ENCODE assay signal across 15 mouse cellular contexts in genomic region chr2:136351393-136352096, GRCm38 (mm10). TPM values are rescaled to one million over a fixed set of nuclear protein-coding genes. Genes with fewer than 3 reads are reported as not detected.
DNase-seq lines count a peak whose midpoint lies in the region; ATAC-seq and TF ChIP-seq lines count a peak whose summit lies in the region.
"Had no signal": no experiment of that assay in that cellular context is flagged by ENCODE, and none has a peak within 500 bp of the region (broad histone marks: within the 10 kb centered on the region; RNA-seq: fewer than 3 reads in every experiment).

No protein-coding gene starts in this region.

- no peaks in the 10 kb centered on the region for H3K36me3 ChIP-seq in forebrain, postnatal 0 days (ENCODE audit: insufficient read depth)
- no peaks in the 10 kb centered on the region for H3K36me3 ChIP-seq in forebrain, embryonic 11.5 days (ENCODE audit: control insufficient read depth, insufficient read depth, low read length)
- no peaks in the 10 kb centered on the region for H3K36me3 ChIP-seq in midbrain, embryonic 12.5 days
- no peaks in the 10 kb centered on the region for H3K36me3 ChIP-seq in midbrain, embryonic 13.5 days
- H3K36me3 ChIP-seq in hindbrain, embryonic 13.5 days = no peaks in the 10 kb centered on the region
- H3K36me3 ChIP-seq in heart, embryonic 10.5 days = no peaks in the 10 kb centered on the region
- H3K36me3 ChIP-seq: forebrain, embryonic 12.5 days had no signal

- DNase-seq in forebrain, postnatal 0 days = no peak
- DNase-seq in forebrain, embryonic 11.5 days (ENCODE audit: low spot score) = no peak
- peak; percentile 35 to 48 for DNase-seq in cerebellum, adult 18-20 months
- no peak for DNase-seq in heart, embryonic 10.5 days (ENCODE audit: low spot score)
- no peak for DNase-seq in lung, postnatal 25 days (ENCODE audit: low spot score)
- DNase-seq: gastrocnemius, postnatal 36 days; kidney, postnatal 25 days; spleen, adult 18-20 months had no signal

- no peaks in the 10 kb centered on the region for H3K4me1 ChIP-seq in forebrain, postnatal 0 days (ENCODE audit: insufficient read depth)
- H3K4me1 ChIP-seq in forebrain, embryonic 11.5 days (replicated peaks; ENCODE audit: control insufficient read depth, insufficient read depth, low read length) = no peaks in the 10 kb centered on the region
- no peaks in the 10 kb centered on the region for H3K4me1 ChIP-seq in midbrain, embryonic 12.5 days
- 0 out of 2 replicates have a peak, but pooled peaks cover 2% of the 10 kb centered on the region for H3K4me1 ChIP-seq in midbrain, embryonic 13.5 days (replicated peaks)
- H3K4me1 ChIP-seq in hindbrain, embryonic 13.5 days (replicated peaks) = 0 out of 2 replicates have a peak, but pooled peaks cover 6% of the 10 kb centered on the region
- no peaks in the 10 kb centered on the region for H3K4me1 ChIP-seq in heart, embryonic 10.5 days
- H3K4me1 ChIP-seq: forebrain, embryonic 12.5 days had no signal

- no peaks in the 10 kb centered on the region for H3K9me3 ChIP-seq in forebrain, postnatal 0 days (ENCODE audit: low read length)
- H3K9me3 ChIP-seq in forebrain, embryonic 11.5 days (ENCODE audit: control insufficient read depth, low read length) = no peaks in the 10 kb centered on the region
- H3K9me3 ChIP-seq in midbrain, embryonic 12.5 days = no peaks in the 10 kb centered on the region
- no peaks in the 10 kb centered on the region for H3K9me3 ChIP-seq in midbrain, embryonic 13.5 days
- no peaks in the 10 kb centered on the region for H3K9me3 ChIP-seq in hindbrain, embryonic 13.5 days
- no peaks in the 10 kb centered on the region for H3K9me3 ChIP-seq in heart, embryonic 10.5 days
- H3K9me3 ChIP-seq: forebrain, embryonic 12.5 days had no signal

- no peak overlapping the region for H3K4me3 ChIP-seq in forebrain, postnatal 0 days (ENCODE audit: low read depth, low read length)
- no peak overlapping the region for H3K4me3 ChIP-seq in forebrain, embryonic 11.5 days (ENCODE audit: low read depth, low read length)
- H3K4me3 ChIP-seq in midbrain, embryonic 12.5 days = no peak overlapping the region
- H3K4me3 ChIP-seq in midbrain, embryonic 13.5 days (replicated peaks) = no peak overlapping the region
- H3K4me3 ChIP-seq in hindbrain, embryonic 13.5 days = no peak overlapping the region
- H3K4me3 ChIP-seq in heart, embryonic 10.5 days = no peak overlapping the region
- H3K4me3 ChIP-seq: forebrain, embryonic 12.5 days had no signal

- TF ChIP-seq CTCF in forebrain, postnatal 0 days (IDR thresholded peaks at IDR 0.05; ENCODE audit: low read depth) = no peak

- 75% methylated on average over 2 of the region's 2 CpGs for WGBS in forebrain, postnatal 0 days
- WGBS in forebrain, embryonic 11.5 days = 94% methylated on average over 2 of the region's 2 CpGs
- 86% methylated on average over 2 of the region's 2 CpGs for WGBS in midbrain, embryonic 12.5 days
- WGBS in midbrain, embryonic 13.5 days = 91% methylated on average over 2 of the region's 2 CpGs
- 83% methylated on average over 2 of the region's 2 CpGs for WGBS in hindbrain, embryonic 13.5 days
- WGBS in heart, embryonic 10.5 days = 75% methylated on average over 2 of the region's 2 CpGs

- H3K4me2 ChIP-seq in forebrain, postnatal 0 days (ENCODE audit: low read depth) = no peak overlapping the region
- H3K4me2 ChIP-seq in forebrain, embryonic 11.5 days (ENCODE audit: low read depth, low read length, severe bottlenecking) = no peak overlapping the region
- no peak overlapping the region for H3K4me2 ChIP-seq in midbrain, embryonic 12.5 days (replicated peaks)
- no peak overlapping the region for H3K4me2 ChIP-seq in midbrain, embryonic 13.5 days (replicated peaks)
- H3K4me2 ChIP-seq in hindbrain, embryonic 13.5 days = no peak overlapping the region
- H3K4me2 ChIP-seq: forebrain, embryonic 12.5 days had no signal

- H3K27ac ChIP-seq in forebrain, postnatal 0 days (ENCODE audit: low read depth, low read length) = no peak overlapping the region
- no peak overlapping the region for H3K27ac ChIP-seq in forebrain, embryonic 11.5 days (ENCODE audit: low read depth, low read length)
- no peak overlapping the region for H3K27ac ChIP-seq in midbrain, embryonic 12.5 days (replicated peaks)
- no peak overlapping the region for H3K27ac ChIP-seq in midbrain, embryonic 13.5 days
- no peak overlapping the region for H3K27ac ChIP-seq in hindbrain, embryonic 13.5 days
- H3K27ac ChIP-seq in heart, embryonic 10.5 days = no peak overlapping the region
- H3K27ac ChIP-seq: forebrain, embryonic 12.5 days; liver, embryonic 14.5 days; macrophage had no signal

- H3K27me3 ChIP-seq in forebrain, postnatal 0 days (ENCODE audit: insufficient read depth, low read length) = no peaks in the 10 kb centered on the region
- no peaks in the 10 kb centered on the region for H3K27me3 ChIP-seq in forebrain, embryonic 11.5 days (ENCODE audit: control insufficient read depth, insufficient read depth, low read length)
- no peaks in the 10 kb centered on the region for H3K27me3 ChIP-seq in midbrain, embryonic 12.5 days
- H3K27me3 ChIP-seq in midbrain, embryonic 13.5 days = no peaks in the 10 kb centered on the region
- no peaks in the 10 kb centered on the region for H3K27me3 ChIP-seq in hindbrain, embryonic 13.5 days
- no peaks in the 10 kb centered on the region for H3K27me3 ChIP-seq in heart, embryonic 10.5 days (ENCODE audit: insufficient read depth, poor library complexity, severe bottlenecking)
- H3K27me3 ChIP-seq: forebrain, embryonic 12.5 days had no signal

- 0 out of 2 replicates have a peak, but pooled peaks have one; percentile 16 for ATAC-seq in forebrain, postnatal 0 days
- no peak for ATAC-seq in forebrain, embryonic 11.5 days (replicated peaks; ENCODE audit: low FRiP score)
- peak; percentile 38; the same call in 1 of the 2 replicates for ATAC-seq in midbrain, embryonic 12.5 days (ENCODE audit: low FRiP score, low read depth)
- no peak for ATAC-seq in midbrain, embryonic 13.5 days
- ATAC-seq in hindbrain, embryonic 13.5 days (ENCODE audit: low FRiP score) = 0 out of 2 replicates have a peak, but pooled peaks have one; percentile 63
- ATAC-seq: inflammation-experienced regulatory T-cells, adult 6 months had no signal

- H3K9ac ChIP-seq in forebrain, postnatal 0 days = no peak overlapping the region
- H3K9ac ChIP-seq in forebrain, embryonic 11.5 days (ENCODE audit: low read length) = no peak overlapping the region
- no peak overlapping the region for H3K9ac ChIP-seq in midbrain, embryonic 12.5 days (replicated peaks)
- H3K9ac ChIP-seq in midbrain, embryonic 13.5 days (replicated peaks) = no peak overlapping the region
- no peak overlapping the region for H3K9ac ChIP-seq in hindbrain, embryonic 13.5 days
- H3K9ac ChIP-seq: forebrain, embryonic 12.5 days; liver, embryonic 14.5 days had no signal

RNA-seq across cellular contexts. Expression of gene Pak7, which starts 36.2 kb away (rescaled TPM):
- total RNA-seq in forebrain, postnatal 0 days (2014; rRNA removed) = 42.5 and 48.1 TPM in 2 replicates
- polyA plus RNA-seq in forebrain, postnatal 0 days (2015; fragmentation: Nextera tagmentation; extraction: Ambion mirVana) = 24.0 and 29.3 TPM in 2 replicates
- 10.5 and 11.0 TPM in 2 replicates for polyA plus RNA-seq in forebrain, embryonic 11.5 days (2014; fragmentation: Nextera tagmentation; extraction: Ambion mirVana)
- 20.4 and 21.1 TPM in 2 replicates for polyA plus RNA-seq in midbrain, embryonic 12.5 days (2016; fragmentation: Nextera tagmentation; extraction: Ambion mirVana)
- polyA plus RNA-seq in midbrain, embryonic 13.5 days (2015; fragmentation: Nextera tagmentation; extraction: Ambion mirVana) = 33.1 and 33.2 TPM in 2 replicates
- 35.6 and 35.9 TPM in 2 replicates for polyA plus RNA-seq in hindbrain, embryonic 13.5 days (2015; fragmentation: Nextera tagmentation; extraction: Ambion mirVana)
- 0.21 and 0.80 TPM in 2 replicates for polyA plus RNA-seq in heart, embryonic 10.5 days (2016; fragmentation: Nextera tagmentation; extraction: Ambion mirVana)
- total RNA-seq: gastrocnemius, postnatal 36 days had no signal
- polyA plus RNA-seq: inflammation-experienced regulatory T-cells, adult 6 months; macrophage had no signal

Comparison
In these comparisons a context has a peak if more than half of its experiments do, and no peak if none do; other contexts are left out.
1. ATAC-seq: peak in forebrain, postnatal 0 days (single experiment), midbrain, embryonic 12.5 days (single experiment) and hindbrain, embryonic 13.5 days (single experiment); none in forebrain, embryonic 11.5 days (single experiment) and midbrain, embryonic 13.5 days (single experiment).
2. DNase-seq: peak in cerebellum, adult 18-20 months (2 of 2); none in forebrain, postnatal 0 days (single experiment), forebrain, embryonic 11.5 days (single experiment), heart, embryonic 10.5 days (single experiment) and lung, postnatal 25 days (single experiment).